Mouse (Mus musculus) myocyte (in vitro differentiated cells): Measurements from ENCODE around the gene Gdpd3. TPM values are rescaled to one million over a fixed set of nuclear protein-coding genes. Genes with fewer than 3 reads are reported as not detected.

Source experiments
- H3K27me3 ChIP-seq: one replicate; pipeline ENCODE4 v1.6.1; 2011; ENCODE audit not compliant: control insufficient read depth, insufficient read depth, insufficient read length
- H3K36me3 ChIP-seq: one replicate; pipeline ENCODE4 v1.6.1; 2011; ENCODE audit not compliant: control insufficient read depth, insufficient read depth
- H3K4me2 ChIP-seq: one replicate; pipeline ENCODE4 v1.6.1; 2011; ENCODE audit warnings: low read depth, control low read depth
- H3K4me3 ChIP-seq: one replicate; pipeline ENCODE4 v1.5.1; 2011; ENCODE audit warnings: mild to moderate bottlenecking, control low read depth, moderate library complexity
- H3K79me2 ChIP-seq: one replicate; pipeline ENCODE4 v1.6.1; 2011; ENCODE audit not compliant: control insufficient read depth, insufficient read depth
- H3ac ChIP-seq: one replicate; pipeline ENCODE4 v1.6.1; 2011; ENCODE audit not compliant: control insufficient read depth, insufficient read length
- CEBPB ChIP-seq: IDR thresholded peaks from 2 replicates; pipeline ENCODE4 v1.6.1; 2011; ENCODE audit warnings: mild to moderate bottlenecking, moderate library complexity; ENCODE audit not compliant: poor library complexity, insufficient read depth, severe bottlenecking
- E2F4 ChIP-seq: IDR thresholded peaks from one replicate; pipeline ENCODE4 v1.6.1; 2011; ENCODE audit warnings: mild to moderate bottlenecking, control low read depth, moderate library complexity; ENCODE audit not compliant: insufficient read depth
- MAX ChIP-seq: IDR thresholded peaks from one replicate; pipeline ENCODE4 v1.6.1; 2011; ENCODE audit warnings: low read depth, mild to moderate bottlenecking, control low read depth
- MYOD1 ChIP-seq, 3 experiments: IDR thresholded peaks; one replicate each; pipeline ENCODE4 v1.6.1; 2011; ENCODE audit warnings: control low read depth in 2 of 3, low read depth in 2 of 3, mild to moderate bottlenecking in 2 of 3, moderate library complexity in 1 of 3; ENCODE audit not compliant: insufficient read length in 2 of 3, control insufficient read depth in 1 of 3
- MYOG ChIP-seq, 3 experiments: IDR thresholded peaks; one replicate each; pipeline ENCODE4 v1.6.1; 2011; ENCODE audit warnings: control low read depth in 2 of 3, low read depth in 2 of 3, mild to moderate bottlenecking in 2 of 3; ENCODE audit not compliant: insufficient read length in 2 of 3, control insufficient read depth in 1 of 3, insufficient read depth in 1 of 3
- POLR2A ChIP-seq: IDR thresholded peaks from one replicate; pipeline ENCODE4 v1.6.1; 2011; ENCODE audit warnings: low read depth, mild to moderate bottlenecking, control low read depth, moderate library complexity; ENCODE audit not compliant: insufficient read length
- POLR2AphosphoS2 ChIP-seq: IDR thresholded peaks from one replicate; pipeline ENCODE4 v1.6.1; 2011; ENCODE audit warnings: low read depth, control low read depth; ENCODE audit not compliant: insufficient read length
- REST ChIP-seq: IDR thresholded peaks from one replicate; pipeline ENCODE4 v1.6.1; 2011; ENCODE audit warnings: mild to moderate bottlenecking, control low read depth, moderate library complexity; ENCODE audit not compliant: insufficient read depth, insufficient read length
- SRF ChIP-seq: IDR thresholded peaks from one replicate; pipeline ENCODE4 v1.6.1; 2011; ENCODE audit warnings: low read depth; ENCODE audit not compliant: control insufficient read depth, insufficient read length
- TCF12 ChIP-seq: IDR thresholded peaks from one replicate; pipeline ENCODE4 v1.6.1; 2011; ENCODE audit warnings: mild to moderate bottlenecking, control low read depth; ENCODE audit not compliant: poor library complexity, insufficient read depth, severe bottlenecking
- TCF3 ChIP-seq: IDR thresholded peaks from one replicate; pipeline ENCODE4 v1.6.1; 2011; ENCODE audit warnings: low read depth, control low read depth; ENCODE audit not compliant: insufficient read length
- USF1 ChIP-seq: IDR thresholded peaks from one replicate; pipeline ENCODE4 v1.6.1; 2011; ENCODE audit warnings: low read depth, mild to moderate bottlenecking, control low read depth, moderate library complexity
- polyA plus RNA-seq: library from polyadenylated mRNA; unstranded; fragments of >200 nt; fragmentation: generic; extraction: Trizol; gene quantifications from one replicate; pipeline ENCODE4 v1.2.1, GENCODE M21; 2012; ENCODE audit warnings: missing spikeins

Gene Gdpd3
- polyA plus RNA-seq, 1 experiment: 1.1 TPM

DNA sequence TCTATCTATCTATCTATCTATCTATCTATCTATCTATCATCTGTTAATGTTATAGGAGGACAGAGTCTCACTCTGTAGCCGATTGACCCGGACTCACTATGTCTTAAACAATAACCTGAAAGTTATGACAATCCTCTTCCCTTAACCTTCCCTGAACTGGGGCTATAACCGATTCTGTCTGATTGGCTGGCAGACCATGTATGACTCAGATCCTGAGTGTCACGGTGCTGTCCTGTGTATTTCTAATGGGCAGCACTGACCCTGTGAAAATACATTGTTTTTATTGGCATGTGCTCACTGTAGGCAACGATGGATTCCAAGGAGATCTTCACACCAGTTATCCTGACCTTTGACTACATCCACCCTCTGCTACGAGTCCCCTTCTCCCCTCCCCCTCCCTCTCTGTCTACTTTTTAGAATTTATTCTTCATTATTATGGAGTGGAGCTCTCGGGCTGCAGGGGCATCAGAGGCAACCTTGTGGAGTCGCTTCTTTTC, 49.6 kb downstream of the Gdpd3 start:
- H3K4me2 ChIP-seq: no peak overlapping the region
- H3K4me3 ChIP-seq: no peak overlapping the region
- no peaks in the 10 kb centered on the region for H3K79me2 ChIP-seq
- no peak for TF ChIP-seq E2F4
- no peak for TF ChIP-seq POLR2A
- TF ChIP-seq TCF3: no peak
- TF ChIP-seq MYOD1 (IDR thresholded peaks at IDR 0.05; ENCODE audit: control insufficient read depth in 1 of 3, insufficient read length in 2 of 3, low read depth in 2 of 3): no peak
- no peak for TF ChIP-seq TCF12
- no peak for TF ChIP-seq MAX
- no peak for TF ChIP-seq MYOG (IDR thresholded peaks at IDR 0.05; ENCODE audit: control insufficient read depth in 1 of 3, insufficient read depth in 1 of 3, insufficient read length in 2 of 3, low read depth in 2 of 3)
- no peak for TF ChIP-seq POLR2AphosphoS2
- no peak for TF ChIP-seq CEBPB
- TF ChIP-seq USF1: no peak
- no peak for TF ChIP-seq REST
- TF ChIP-seq SRF: no peak
- no peak overlapping the region for H3ac ChIP-seq
- H3K36me3 ChIP-seq: no peaks in the 10 kb centered on the region
- no peaks in the 10 kb centered on the region for H3K27me3 ChIP-seq

DNA sequence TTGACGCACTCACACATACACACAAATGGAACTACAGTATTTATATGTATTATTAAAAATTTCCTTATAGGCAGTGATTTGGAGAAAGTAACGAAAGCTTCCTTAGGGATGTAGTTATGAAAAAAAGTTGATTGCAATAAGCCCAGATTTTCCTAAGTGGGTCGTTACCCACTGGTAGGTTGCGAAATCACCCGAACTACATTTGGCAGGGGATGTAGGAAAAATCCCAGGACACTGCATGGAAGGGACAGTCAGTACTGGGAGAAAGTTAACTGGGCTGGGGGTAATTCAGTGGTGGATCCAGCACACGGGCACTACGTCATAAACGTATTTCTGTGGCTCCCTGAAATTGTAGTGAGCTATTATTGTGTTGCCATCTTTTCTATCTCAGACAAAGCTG, 50.4 kb downstream of the Gdpd3 start:
- TF ChIP-seq REST (no peak), CEBPB (no peak), MAX (no peak), MYOD1 (IDR thresholded peaks at IDR 0.05; ENCODE audit: control insufficient read depth in 1 of 3, insufficient read length in 2 of 3, low read depth in 2 of 3) (no peak), SRF (no peak), USF1 (no peak), TCF3 (no peak), MYOG (IDR thresholded peaks at IDR 0.05; ENCODE audit: control insufficient read depth in 1 of 3, insufficient read depth in 1 of 3, insufficient read length in 2 of 3, low read depth in 2 of 3) (no peak), POLR2AphosphoS2 (no peak), POLR2A (no peak), TCF12 (no peak), E2F4 (no peak)
- Histone ChIP-seq H3K4me2 (no peak overlapping the region), H3K4me3 (no peak overlapping the region), H3K27me3 (no peaks in the 10 kb centered on the region), H3K36me3 (no peaks in the 10 kb centered on the region), H3ac (no peak overlapping the region), H3K79me2 (no peaks in the 10 kb centered on the region)

DNA sequence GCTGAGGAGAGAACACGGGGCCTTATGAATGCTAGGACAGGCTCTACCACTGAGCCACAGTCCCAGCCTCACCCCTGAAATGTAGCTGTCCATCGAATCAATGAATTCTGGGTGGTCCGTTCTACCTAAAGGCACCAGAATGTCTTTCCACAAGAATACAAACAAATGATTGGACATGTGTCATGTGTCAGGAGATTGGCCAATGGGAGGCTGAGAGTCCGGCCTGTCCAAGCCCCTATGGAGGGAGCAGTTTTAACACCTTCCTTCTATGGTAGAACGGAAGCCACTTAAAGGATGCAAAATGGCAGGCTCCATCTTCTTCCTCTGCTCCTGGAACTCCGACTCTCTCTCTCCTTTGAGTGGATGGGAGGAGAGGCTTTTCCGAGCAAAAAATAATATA, 51.5 kb downstream of the Gdpd3 start:
- Histone ChIP-seq H3ac (no peak overlapping the region), H3K27me3 (peaks cover 4% of the 10 kb centered on the region), H3K79me2 (no peaks in the 10 kb centered on the region), H3K4me3 (no peak overlapping the region), H3K4me2 (no peak overlapping the region), H3K36me3 (no peaks in the 10 kb centered on the region)
- TF ChIP-seq CEBPB (no peak), TCF3 (no peak), POLR2AphosphoS2 (no peak), POLR2A (no peak), MYOD1 (IDR thresholded peaks at IDR 0.05; ENCODE audit: control insufficient read depth in 1 of 3, insufficient read length in 2 of 3, low read depth in 2 of 3) (no peak), MYOG (IDR thresholded peaks at IDR 0.05; ENCODE audit: control insufficient read depth in 1 of 3, insufficient read depth in 1 of 3, insufficient read length in 2 of 3, low read depth in 2 of 3) (no peak), E2F4 (no peak), REST (no peak), MAX (no peak), USF1 (no peak), TCF12 (no peak), SRF (no peak)

DNA sequence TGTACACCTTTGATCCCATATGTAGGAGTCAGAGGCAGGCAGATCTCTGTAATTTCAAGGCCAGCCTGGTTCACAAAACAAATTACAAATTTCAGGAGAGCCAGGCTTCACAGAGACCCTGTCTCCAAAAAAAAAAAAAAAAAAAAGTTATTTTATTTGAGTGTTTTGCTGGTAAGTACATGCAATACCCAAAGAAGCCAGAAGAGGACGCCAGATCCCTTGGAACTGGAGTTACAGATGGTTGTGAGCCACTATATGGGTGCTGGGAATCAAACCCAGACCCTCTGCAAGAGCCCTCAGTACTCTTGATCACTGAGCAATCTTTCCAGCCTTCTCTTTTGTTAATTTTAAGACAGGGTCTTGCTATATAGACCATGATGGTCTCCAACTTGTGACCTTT, 52.7 kb downstream of the Gdpd3 start:
- H3ac ChIP-seq: no peak overlapping the region
- H3K4me3 ChIP-seq: no peak overlapping the region
- TF ChIP-seq TCF3: no peak
- TF ChIP-seq POLR2AphosphoS2: no peak
- H3K36me3 ChIP-seq: no peaks in the 10 kb centered on the region
- peaks cover 16% of the 10 kb centered on the region for H3K27me3 ChIP-seq
- H3K4me2 ChIP-seq: no peak overlapping the region
- no peaks in the 10 kb centered on the region for H3K79me2 ChIP-seq

DNA sequence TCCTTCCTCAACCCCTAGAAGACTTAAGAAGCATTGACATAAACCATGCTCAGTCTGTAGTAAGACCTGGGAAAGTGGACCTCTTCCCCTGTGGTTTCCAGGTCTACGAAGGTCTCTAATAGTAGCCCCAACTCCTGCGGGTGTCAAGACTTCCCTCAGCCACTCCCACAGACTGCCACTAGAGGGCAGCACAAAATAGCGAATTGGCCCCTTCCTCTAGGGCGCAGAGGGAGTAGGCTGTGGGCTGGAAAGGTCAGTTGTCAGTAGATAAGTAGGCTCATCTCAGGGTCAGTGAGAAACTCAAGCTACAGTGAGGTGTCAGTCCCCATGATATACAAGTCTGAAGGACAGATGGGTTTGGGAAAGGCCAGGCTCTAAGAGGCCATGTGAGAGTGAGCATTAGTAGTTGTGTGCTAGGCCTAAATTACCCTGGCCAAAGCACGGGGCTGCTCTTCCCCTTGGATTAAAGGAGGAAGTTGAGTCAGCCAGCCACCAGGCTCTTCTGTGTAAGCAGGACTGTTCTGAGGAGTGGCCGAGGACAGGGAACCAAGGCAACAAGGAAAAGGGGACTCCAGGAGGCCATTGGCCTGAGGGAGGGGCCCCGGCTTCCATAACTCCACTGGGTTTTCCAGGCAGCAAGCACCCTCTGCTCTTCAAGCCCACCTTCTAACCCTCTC, 55.8 kb downstream of the Gdpd3 start:
- peaks cover 43% of the 10 kb centered on the region for H3K27me3 ChIP-seq
- no peaks in the 10 kb centered on the region for H3K79me2 ChIP-seq
- H3K4me2 ChIP-seq: no peak overlapping the region
- no peak overlapping the region for H3ac ChIP-seq
- no peak for TF ChIP-seq MAX
- TF ChIP-seq CEBPB: no peak
- TF ChIP-seq E2F4: no peak
- no peak for TF ChIP-seq MYOG (IDR thresholded peaks at IDR 0.05; ENCODE audit: control insufficient read depth in 1 of 3, insufficient read depth in 1 of 3, insufficient read length in 2 of 3, low read depth in 2 of 3)
- TF ChIP-seq TCF3: no peak
- TF ChIP-seq POLR2A: no peak
- H3K4me3 ChIP-seq: no peak overlapping the region
- no peaks in the 10 kb centered on the region for H3K36me3 ChIP-seq
